Mouse (Mus musculus): ENCODE measurements around the gene Abcc5. TPM values are rescaled to one million over a fixed set of nuclear protein-coding genes. Genes with fewer than 3 reads are reported as not detected.

Gene Abcc5
- polyA plus RNA-seq, 1 experiment = 55.4 TPM

DNA sequence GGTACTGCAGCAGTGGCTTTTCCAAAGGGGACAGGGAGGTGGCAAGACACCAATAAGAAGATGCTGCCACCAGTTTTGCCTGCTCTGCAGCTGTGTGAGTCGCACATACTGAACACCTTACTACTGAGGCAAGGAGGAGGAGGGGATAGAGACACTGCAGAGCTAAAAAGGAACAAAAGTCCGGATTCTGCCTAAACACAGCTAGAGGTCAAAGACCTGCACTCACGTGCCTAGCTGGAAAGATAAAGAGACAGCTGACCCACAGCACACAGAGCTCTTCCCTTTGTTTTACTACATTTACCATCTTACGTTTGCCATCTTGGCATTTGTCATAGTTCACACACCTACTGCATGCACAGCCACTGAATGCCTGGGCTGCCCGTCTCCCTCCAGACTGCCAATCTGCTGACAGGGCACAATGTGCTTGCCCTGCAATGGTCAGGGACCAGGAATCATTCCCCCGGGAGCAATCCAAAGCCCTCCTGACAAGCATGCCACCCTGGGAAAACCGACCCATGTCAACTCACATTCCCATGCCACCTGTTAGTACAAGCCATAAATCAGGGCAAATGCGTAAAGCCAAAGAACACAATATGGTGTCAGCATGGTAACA lies 14.1 kb downstream of the Abcc5 start:
- Histone ChIP-seq H3K36me3 (ENCODE audit: control insufficient read depth, insufficient read depth, low read length) (no peaks in the 10 kb centered on the region), H3K4me1 (ENCODE audit: control insufficient read depth, insufficient read depth, insufficient read length) (no peaks in the 10 kb centered on the region), H3K27ac (ENCODE audit: insufficient read depth, low read length) (no peak overlapping the region), H3K4me3 (ENCODE audit: extremely low read depth, insufficient read depth, insufficient read length) (no peak overlapping the region), H3K27me3 (ENCODE audit: control insufficient read depth, insufficient read depth, low read length) (no peaks in the 10 kb centered on the region)
- WGBS = 93% methylated on average over 8 of the region's 8 CpGs
- TF ChIP-seq POLR2A (IDR thresholded peaks at IDR 0.05; ENCODE audit: low read depth, low read length) (no peak), CTCF (IDR thresholded peaks at IDR 0.05; ENCODE audit: extremely low read depth, insufficient read depth, insufficient read length, insufficient replicate concordance) (no peak)
- no peak for DNase-seq (ENCODE audit: low read depth in 1 of 2, low spot score in 2 of 2)

DNA sequence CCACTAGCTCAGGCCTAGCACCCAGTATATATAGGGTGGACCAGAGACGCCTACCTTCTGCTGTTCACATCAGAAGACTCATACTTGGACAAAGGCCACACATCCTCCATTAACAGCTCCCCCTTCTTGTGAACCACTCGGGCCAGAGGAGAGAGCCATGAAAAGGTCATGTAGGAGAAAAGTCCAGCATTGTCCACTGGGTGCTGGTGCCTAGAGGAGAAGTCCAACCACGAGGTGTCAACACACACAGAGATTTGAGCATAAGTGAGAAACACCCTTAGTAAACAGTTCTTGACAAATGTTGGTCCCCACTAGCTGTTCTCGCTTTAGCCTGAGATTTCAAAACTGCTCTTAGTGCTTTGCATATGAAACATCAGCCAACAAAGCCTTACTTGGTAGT lies 20.9 kb downstream of the Abcc5 start:
- no peak for DNase-seq (ENCODE audit: low read depth in 1 of 2, low spot score in 2 of 2)

DNA sequence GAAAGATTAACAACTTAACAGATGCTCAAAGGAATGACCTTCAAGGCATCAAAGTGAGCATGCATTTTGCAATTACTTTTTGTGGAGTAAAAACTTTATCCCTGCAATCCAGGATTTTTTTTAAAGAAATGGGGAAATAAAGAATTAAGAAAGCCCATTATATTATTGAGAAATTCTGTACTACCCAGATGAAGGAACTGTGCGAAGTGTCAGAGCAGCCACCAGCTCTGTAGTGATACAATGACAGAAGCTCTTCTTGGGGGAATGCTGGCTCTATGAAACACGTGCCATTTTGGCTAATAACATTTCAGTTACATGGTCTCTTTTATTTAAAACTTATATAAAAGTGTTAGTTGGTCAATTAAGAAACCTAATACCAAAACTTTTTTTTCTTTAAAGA lies 22.9 kb downstream of the Abcc5 start:
- Histone ChIP-seq H3K4me3 (ENCODE audit: extremely low read depth, insufficient read depth, insufficient read length) (no peak overlapping the region), H3K27ac (ENCODE audit: insufficient read depth, low read length) (no peak overlapping the region), H3K27me3 (ENCODE audit: control insufficient read depth, insufficient read depth, low read length) (no peaks in the 10 kb centered on the region), H3K36me3 (ENCODE audit: control insufficient read depth, insufficient read depth, low read length) (peaks cover 7% of the 10 kb centered on the region), H3K4me1 (ENCODE audit: control insufficient read depth, insufficient read depth, insufficient read length) (no peaks in the 10 kb centered on the region)
- no peak for TF ChIP-seq POLR2A (IDR thresholded peaks at IDR 0.05; ENCODE audit: low read depth, low read length)
- TF ChIP-seq CTCF (IDR thresholded peaks at IDR 0.05; ENCODE audit: extremely low read depth, insufficient read depth, insufficient read length, insufficient replicate concordance) = no peak
- 88% methylated on average over 2 of the region's 2 CpGs for WGBS
- no peak for DNase-seq (ENCODE audit: low read depth in 1 of 2, low spot score in 2 of 2)

More for the DNA sequence above, 20.9 kb downstream of the Abcc5 start:
- 92% methylated on average over 4 of the region's 4 CpGs for WGBS
- H3K4me1 ChIP-seq (ENCODE audit: control insufficient read depth, insufficient read depth, insufficient read length) = no peaks in the 10 kb centered on the region
- TF ChIP-seq CTCF (IDR thresholded peaks at IDR 0.05; ENCODE audit: extremely low read depth, insufficient read depth, insufficient read length, insufficient replicate concordance) (no peak), POLR2A (IDR thresholded peaks at IDR 0.05; ENCODE audit: low read depth, low read length) (no peak)
- no peak overlapping the region for H3K27ac ChIP-seq (ENCODE audit: insufficient read depth, low read length)
- H3K4me3 ChIP-seq (ENCODE audit: extremely low read depth, insufficient read depth, insufficient read length) = no peak overlapping the region
- no peaks in the 10 kb centered on the region for H3K27me3 ChIP-seq (ENCODE audit: control insufficient read depth, insufficient read depth, low read length)
- H3K36me3 ChIP-seq (ENCODE audit: control insufficient read depth, insufficient read depth, low read length) = peaks cover 7% of the 10 kb centered on the region

DNA sequence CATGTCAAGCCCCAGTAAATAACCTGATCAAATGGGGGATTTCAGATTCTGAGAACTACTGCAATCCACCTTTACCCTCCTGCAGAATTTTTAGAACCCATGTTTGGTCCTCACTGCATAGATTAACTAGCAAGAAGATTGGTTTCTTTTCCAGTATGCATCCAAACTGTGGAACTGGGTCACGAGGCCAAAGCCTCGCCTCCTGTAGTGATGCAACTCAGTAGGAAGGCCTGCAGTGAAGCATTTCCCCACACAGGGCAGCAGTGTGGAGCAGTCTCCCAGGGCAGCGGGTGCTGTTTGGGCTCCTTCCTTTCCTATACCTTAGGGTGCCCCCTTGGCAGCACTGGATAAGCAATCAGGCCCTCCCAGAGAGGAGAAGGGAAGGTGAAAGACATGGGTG lies 24.6 kb downstream of the Abcc5 start:
- Histone ChIP-seq H3K27ac (ENCODE audit: insufficient read depth, low read length) (no peak overlapping the region), H3K4me3 (ENCODE audit: extremely low read depth, insufficient read depth, insufficient read length) (no peak overlapping the region), H3K4me1 (ENCODE audit: control insufficient read depth, insufficient read depth, insufficient read length) (no peaks in the 10 kb centered on the region), H3K27me3 (ENCODE audit: control insufficient read depth, insufficient read depth, low read length) (no peaks in the 10 kb centered on the region), H3K36me3 (ENCODE audit: control insufficient read depth, insufficient read depth, low read length) (peaks cover 7% of the 10 kb centered on the region)
- no peak for TF ChIP-seq POLR2A (IDR thresholded peaks at IDR 0.05; ENCODE audit: low read depth, low read length)
- no peak for TF ChIP-seq CTCF (IDR thresholded peaks at IDR 0.05; ENCODE audit: extremely low read depth, insufficient read depth, insufficient read length, insufficient replicate concordance)
- DNase-seq (ENCODE audit: low read depth in 1 of 2, low spot score in 2 of 2) = no peak
- 80% methylated on average over 3 of the region's 3 CpGs for WGBS

DNA sequence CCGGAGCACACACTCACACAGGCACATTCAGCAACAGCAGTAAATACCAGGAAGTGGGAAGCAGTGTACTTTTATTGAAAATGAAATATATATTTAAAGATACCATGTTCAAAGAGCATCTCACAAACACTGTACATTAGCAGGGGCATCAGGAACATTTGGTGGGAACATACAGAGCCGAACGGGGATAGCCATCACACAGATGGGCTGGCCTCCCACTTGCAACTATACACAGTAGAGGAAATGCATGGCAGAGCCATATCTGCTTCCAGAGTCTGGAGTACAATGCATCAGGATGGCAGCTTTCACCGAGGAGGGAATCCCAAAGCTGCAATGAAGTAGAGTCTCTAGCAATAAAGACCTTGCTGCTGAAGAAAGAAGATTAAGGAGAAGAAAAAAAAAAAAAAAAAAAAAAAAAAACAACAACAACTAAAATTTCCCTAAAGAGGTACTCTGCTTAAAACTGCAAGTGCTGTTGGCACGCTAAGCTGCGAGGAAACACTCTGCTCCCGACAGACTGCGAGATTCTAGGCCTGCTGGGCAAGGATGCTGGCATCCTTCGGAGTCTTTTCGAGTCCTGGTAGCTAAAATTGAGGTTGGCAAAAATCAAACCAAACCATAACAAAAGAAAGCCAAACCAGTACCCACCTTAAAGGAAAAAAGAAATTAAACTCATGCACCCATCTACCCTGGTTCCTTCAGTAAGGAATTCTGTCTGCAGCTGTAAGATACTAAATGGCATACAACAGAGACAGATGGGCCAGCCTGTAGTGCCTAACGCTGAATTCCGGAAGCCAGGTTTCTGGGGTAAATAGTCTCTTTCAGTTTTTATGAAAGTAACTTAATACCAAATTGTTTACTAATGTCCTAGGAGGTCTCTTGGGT lies 25.2 kb downstream of the Abcc5 start:
- TF ChIP-seq CTCF (IDR thresholded peaks at IDR 0.05; ENCODE audit: extremely low read depth, insufficient read depth, insufficient read length, insufficient replicate concordance) (no peak), POLR2A (IDR thresholded peaks at IDR 0.05; ENCODE audit: low read depth, low read length) (no peak)
- Histone ChIP-seq H3K4me3 (ENCODE audit: extremely low read depth, insufficient read depth, insufficient read length) (no peak overlapping the region), H3K27me3 (ENCODE audit: control insufficient read depth, insufficient read depth, low read length) (no peaks in the 10 kb centered on the region), H3K4me1 (ENCODE audit: control insufficient read depth, insufficient read depth, insufficient read length) (no peaks in the 10 kb centered on the region), H3K36me3 (ENCODE audit: control insufficient read depth, insufficient read depth, low read length) (peaks cover 7% of the 10 kb centered on the region), H3K27ac (ENCODE audit: insufficient read depth, low read length) (no peak overlapping the region)
- DNase-seq (ENCODE audit: low read depth in 1 of 2, low spot score in 2 of 2) = no peak
- WGBS = 94% methylated on average over 12 of the region's 12 CpGs

DNA sequence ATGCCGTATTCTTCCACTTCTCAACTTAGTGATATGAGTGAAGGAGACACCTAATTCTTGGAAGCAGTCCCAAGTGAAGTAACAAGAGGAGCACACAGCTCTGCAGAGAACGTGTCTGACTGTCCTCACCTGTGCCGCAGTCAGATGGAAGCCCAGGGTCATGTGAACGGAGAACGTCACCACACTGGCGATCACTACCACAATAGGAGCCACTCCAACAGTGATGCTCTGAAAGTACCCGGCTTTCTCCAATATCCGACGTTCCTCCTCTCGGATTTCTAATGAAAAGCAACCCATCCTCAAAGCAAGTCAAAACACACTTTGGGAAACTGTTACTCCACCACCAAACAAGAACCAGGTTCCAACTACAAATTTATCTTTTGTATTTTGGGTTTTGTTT lies 29.3 kb downstream of the Abcc5 start:
- Histone ChIP-seq H3K4me3 (ENCODE audit: extremely low read depth, insufficient read depth, insufficient read length) (no peak overlapping the region), H3K36me3 (ENCODE audit: control insufficient read depth, insufficient read depth, low read length) (peaks cover 5% of the 10 kb centered on the region), H3K4me1 (ENCODE audit: control insufficient read depth, insufficient read depth, insufficient read length) (no peaks in the 10 kb centered on the region), H3K27me3 (ENCODE audit: control insufficient read depth, insufficient read depth, low read length) (no peaks in the 10 kb centered on the region), H3K27ac (ENCODE audit: insufficient read depth, low read length) (no peak overlapping the region)
- TF ChIP-seq POLR2A (IDR thresholded peaks at IDR 0.05; ENCODE audit: low read depth, low read length) (no peak), CTCF (IDR thresholded peaks at IDR 0.05; ENCODE audit: extremely low read depth, insufficient read depth, insufficient read length, insufficient replicate concordance) (no peak)
- WGBS = 94% methylated on average over 10 of the region's 10 CpGs
- DNase-seq (ENCODE audit: low read depth in 1 of 2, low spot score in 2 of 2) = no peak
